Mouse (Mus musculus) thymus, postnatal 4 days (tissue): ENCODE measurements at regions not wholly inside any gene's neighbourhood (a gene's known extent, or its start where the extent isn't known, plus 50 kb on each side); places are given as distances from the start of the nearest gene placed in this dataset.
"Not testable (repeated sequence)": the region's sequence is repeated elsewhere in the genome, so short reads cannot be mapped to it uniquely, and the experiment has no call there.

ENCODE experiments used
- DNase-seq: peaks from one replicate; pipeline ENCODE4 v3.0.0; 2021

- no peak for DNase-seq
Measured at GRCm38 (mm10) chr13:5408226-5408804, 453.0 kb upstream of the Klf6 start.

DNA sequence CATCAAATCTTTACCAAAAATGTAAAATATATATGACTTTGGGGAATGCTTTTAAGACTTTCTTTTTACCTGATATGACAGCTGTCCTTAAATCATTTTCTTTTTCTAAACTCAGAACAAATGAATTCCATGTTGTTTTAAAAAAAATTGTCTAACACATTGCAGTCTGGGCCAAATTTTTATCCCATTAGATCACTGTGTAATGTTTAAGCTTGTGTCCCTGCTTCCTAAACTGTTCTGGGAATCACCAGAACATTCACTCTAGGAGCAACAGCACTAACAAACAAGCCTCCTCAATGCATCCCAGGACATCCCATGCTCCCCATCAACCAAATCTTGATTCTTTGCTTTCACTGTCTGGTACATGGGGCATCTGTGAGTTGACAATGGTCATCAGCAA, 449.2 kb upstream of the Klf6 start:
- DNase-seq, result no peak

- DNase-seq, result not testable (repeated sequence)
Measured at GRCm38 (mm10) chr13:5413009-5413408, 448.3 kb upstream of the Klf6 start.

DNA sequence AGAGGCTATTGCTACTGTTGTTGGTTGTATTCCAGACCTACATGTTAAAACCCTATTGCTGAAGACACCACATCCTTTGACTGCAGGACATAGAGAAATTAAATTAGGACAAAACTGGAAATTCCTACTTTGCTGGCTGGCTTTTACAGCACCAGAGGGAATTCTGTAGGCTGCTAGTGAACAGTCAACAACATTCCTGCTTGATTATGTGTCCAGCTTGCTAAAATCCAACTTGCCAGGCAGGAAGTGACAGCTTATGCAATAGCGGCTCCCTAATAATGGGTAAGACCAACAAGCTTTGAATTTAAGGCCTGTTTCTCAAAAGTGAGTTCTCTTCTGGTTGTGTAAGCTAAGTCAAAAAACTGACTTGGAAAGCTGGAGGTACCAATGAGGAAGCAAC, 437.2 kb upstream of the Klf6 start:
- no peak for DNase-seq

DNA sequence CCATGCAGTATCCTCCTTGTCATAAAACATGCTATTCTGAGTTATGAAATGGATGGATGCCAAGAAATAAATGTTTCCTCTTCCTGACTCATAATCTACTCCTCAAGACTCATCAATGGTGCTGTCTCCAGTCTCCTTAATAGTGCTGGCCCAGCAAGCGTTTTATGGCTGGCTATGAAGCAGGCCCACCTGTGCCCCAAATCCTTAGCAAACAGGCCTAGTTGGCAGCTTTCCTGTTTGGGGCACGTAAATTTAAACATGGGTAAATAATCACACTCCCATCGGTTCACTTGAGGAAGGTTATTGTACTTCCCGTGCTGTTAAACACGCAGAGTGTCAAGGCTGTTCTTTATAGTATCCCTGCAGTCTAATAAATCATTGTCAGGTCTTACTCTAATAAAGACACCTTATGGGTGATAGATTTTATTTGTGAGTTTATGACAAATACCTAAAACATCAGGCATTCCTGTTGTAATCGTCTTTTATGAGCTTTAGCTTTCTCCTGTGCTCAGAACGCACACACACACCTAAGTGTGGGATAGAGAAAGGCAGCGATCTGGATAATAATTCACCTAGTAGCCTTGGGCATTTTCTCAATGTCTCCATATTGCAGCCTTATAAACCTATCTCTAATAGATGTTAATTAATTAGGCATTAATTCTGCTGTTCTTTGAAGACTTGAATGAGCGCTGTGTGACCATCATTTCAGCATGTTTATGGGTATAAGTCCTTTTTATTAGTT, 435.6 kb upstream of the Klf6 start:
- no peak for DNase-seq

DNA sequence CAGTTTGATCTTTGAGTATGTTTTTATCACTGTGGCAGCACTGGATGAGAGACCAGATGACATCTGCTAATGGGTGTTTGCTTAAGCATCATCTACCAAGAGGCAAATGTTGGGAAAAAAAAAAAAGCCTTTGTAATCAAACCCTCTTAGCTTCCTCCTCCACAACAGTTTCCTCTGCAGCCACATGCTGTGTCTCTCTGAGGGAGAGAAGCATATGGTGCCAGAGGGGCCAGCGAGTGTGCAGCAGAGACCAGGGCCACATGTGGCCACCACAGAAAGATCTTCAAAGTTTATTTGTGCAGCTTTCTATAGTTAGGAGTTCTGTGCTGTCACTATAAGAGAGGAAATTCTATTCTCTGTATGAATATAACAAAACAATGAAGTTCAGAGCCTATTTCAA, 427.6 kb upstream of the Klf6 start:
- no peak for DNase-seq

- no peak for DNase-seq
Measured at GRCm38 (mm10) chr13:5435131-5435530, 426.2 kb upstream of the Klf6 start.

GRCm38 (mm10) chr13:5436191-5436590, 425.1 kb upstream of the Klf6 start:
- DNase-seq, result no peak

GRCm38 (mm10) chr13:5440454-5440853, 420.8 kb upstream of the Klf6 start:
- peak; percentile 14 for DNase-seq

DNA sequence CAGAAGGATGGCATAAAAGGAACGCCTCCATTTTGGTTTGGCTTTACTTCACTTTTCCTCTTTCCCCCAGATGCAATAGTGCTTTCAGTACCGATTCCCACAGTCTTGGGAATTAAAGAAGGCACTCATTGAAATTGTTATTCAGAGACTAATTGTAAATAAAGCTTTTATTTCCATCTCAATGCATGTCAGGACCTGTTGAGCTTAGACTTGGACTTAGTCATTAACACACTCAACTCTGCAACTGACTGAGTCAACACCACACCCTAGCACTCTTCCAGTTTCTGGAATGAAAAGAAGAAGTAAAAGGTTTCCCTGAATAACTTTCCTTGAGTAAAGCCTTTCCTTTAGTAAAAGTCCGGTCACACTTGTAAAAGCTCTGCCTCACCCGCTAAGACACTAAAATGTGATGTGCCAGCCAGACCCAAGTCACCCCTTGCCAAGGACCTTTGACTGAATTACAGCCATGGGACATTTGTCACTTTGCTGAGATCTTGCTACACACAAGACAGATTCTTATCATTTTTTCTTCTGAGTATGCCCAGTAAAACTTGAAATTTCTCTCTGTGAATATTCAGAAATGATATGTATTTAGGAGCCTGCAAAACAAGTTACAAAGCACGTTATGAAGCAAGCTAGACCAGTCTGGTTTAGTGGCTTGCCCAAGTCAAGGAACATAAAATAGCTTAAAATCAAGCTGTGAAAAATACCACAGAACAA, 416.4 kb upstream of the Klf6 start:
- DNase-seq, result no peak

GRCm38 (mm10) chr13:5448601-5449000, 412.7 kb upstream of the Klf6 start:
- no peak for DNase-seq

- DNase-seq, result no peak
Measured at GRCm38 (mm10) chr13:5480779-5481178, 380.5 kb upstream of the Klf6 start.

GRCm38 (mm10) chr13:5492266-5492665, 369.0 kb upstream of the Klf6 start:
- DNase-seq, result no peak

DNA sequence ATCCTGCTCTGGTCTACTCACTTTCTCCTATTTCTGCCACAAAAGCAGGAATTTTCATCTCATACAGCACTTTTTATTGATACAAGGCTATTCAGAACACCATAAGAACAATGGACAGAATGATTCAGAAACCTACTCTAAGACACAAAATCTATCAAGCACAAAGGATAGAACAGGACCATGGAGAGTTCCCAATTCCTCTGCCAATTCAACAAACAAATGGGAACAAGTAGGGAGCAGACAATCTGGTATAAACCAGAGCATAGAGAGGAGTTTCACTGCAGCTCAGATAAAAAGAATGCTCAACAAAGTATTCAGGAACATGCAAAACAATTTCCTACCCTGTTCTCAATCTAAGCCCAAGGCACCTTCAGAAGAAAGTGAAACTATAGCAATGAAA, 363.7 kb upstream of the Klf6 start:
- no peak for DNase-seq

- no peak for DNase-seq
Measured at GRCm38 (mm10) chr13:5511784-5512183, 349.5 kb upstream of the Klf6 start.

DNA sequence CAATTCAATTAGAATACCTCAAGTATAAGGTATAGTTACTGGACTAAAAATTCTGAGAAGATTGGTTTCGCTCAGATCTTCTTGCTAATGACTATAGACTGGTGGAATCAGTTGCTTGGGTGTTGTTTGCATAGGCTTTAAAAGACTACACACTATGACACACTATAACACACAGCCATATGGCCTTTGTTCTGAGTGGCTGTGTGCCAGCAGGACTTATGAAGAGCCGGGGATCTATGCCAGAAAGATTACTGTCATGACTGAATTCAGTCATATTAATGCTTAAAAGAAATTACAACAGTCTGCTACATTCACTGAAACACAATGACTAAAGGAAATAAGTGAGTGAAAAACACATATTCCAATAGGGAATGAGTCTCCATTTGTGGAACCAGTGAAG, 345.7 kb upstream of the Klf6 start:
- DNase-seq, result no peak

DNA sequence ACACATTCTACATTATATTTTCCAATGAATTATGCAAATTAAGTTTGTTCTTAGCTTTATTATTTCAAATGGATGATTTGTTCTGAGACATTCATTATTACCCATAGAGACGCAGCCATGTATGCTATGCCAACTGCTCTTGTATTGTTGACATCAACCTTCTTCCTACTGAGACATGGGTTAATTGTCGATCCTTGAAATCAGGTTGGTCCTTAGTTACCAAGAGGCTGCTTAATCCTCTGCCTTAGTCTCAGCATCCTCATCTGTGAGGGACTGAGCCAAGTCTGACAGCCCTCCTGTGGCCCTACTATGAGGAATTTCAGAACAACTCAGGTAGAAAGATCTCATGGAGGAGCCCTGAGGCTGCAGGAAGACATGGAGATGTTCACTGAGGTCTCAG, 345.2 kb upstream of the Klf6 start:
- DNase-seq, result no peak

DNA sequence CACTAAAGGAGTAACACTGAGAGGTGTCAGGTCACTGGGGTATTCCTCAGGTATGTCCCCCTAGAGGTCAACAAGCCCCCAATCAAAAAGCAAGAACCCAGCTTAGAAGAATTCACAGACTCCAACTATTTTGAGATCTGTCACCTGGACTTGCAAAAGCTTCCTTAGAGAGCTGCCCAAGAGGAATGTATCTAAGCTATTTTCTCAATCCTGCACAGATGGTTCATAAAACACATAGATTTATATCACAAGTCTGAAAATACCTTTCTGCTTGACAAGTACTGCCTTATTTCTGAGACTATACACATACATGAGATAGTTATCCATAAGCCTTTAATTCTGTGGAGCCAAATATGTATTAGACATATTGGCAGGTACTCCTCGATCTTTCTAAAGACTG, 342.1 kb upstream of the Klf6 start:
- DNase-seq, result no peak

DNA sequence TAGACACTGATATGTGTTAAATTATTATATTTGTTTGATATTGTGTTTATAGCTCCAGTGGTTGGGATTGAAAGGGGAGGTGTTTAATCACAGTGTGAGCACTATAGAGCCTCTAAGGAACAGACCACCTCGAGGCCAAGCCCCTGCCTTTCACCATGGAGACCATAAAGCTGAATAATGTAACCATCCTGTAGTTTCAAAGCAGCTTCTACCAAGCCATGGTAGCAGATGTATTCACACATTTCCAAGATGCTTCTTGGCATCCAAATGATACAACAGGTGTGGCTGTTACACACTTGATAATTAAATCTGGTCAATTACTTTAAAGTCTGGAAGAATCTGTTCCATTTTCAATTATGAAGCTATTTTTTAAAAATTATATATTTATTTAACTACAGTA, 341.7 kb upstream of the Klf6 start:
- DNase-seq, result no peak

DNA sequence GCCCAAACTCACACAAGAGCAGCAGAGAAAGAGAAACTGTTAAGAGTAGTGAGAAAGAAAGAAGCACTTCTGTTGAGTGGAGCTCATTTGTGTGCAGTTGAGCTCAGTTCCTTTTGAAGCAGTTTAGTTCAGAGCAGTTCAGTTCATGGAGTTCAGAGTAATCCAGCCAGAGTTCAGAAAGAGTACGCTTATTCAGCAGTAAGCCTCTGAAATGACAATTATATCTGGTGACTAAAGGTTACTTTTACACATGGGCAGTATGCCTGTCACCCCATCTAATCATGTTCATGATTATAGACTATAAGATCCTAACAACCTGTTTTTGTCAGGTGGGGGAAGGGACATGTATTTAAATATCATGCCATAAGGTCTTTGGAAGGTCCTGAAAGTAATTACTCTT, 333.9 kb upstream of the Klf6 start:
- DNase-seq, result no peak

DNA sequence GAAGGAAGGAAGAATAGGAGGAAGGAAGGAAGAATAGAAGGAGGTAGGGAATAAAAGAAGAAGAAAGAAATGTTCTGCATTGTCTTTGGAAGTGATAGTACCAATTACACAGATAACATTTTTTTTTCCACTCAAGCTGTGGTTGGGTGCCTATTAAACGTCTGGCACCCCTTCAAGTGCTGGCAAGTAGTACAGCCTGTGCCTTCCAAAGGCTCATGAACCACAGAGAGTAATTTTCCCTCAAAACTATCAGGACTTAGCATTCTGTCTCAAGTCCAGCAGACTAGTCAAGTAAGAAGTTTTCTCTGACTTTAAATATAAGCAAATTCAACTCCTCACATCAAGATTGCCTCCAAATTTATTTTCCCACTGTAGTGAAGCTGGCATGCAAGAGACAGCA, 321.0 kb upstream of the Klf6 start:
- DNase-seq, result no peak

DNA sequence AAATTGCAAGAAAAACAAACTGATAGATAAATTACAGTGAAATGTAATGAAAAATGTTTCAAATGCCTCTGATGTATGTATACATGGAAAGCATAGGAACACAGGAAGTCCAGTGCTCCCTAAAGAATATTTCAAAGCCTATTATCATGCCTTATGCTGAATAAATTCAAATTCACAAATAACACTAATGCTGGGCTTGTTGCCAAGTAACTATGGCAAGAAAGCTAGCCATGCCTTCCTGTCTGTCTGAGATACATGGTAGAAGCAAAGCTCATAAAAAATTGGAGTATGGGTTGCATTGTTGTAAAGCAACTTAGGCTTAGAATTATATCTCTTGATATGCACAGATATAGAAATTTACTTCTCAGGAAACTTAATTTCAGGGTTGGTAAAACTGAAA, 315.8 kb upstream of the Klf6 start:
- no peak for DNase-seq

DNA sequence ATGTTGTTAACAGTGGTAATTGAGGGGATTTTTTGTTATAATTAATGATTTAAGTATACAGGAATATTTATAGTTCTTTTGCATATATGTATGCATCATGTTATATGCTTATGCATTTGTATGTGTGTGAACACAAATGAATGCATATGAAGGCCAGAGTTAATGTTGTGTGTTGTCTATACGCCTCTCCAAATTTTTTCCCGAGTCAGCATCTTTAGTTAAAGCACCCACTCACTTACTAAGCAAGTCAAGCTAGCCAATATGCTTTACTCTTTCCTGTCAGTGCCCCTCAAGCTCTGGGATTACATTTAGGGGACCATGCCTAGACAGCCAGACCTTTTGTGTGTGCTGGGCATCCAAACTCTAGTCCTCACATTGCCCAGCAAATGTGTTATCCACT, 315.3 kb upstream of the Klf6 start:
- DNase-seq, result no peak

- DNase-seq, result no peak
Measured at GRCm38 (mm10) chr13:5546937-5547336, 314.3 kb upstream of the Klf6 start.
